Mouse (Mus musculus): Measurements from ENCODE around the gene Banp.

- TF ChIP-seq CTCF (IDR thresholded peaks at IDR 0.05; ENCODE audit: low read depth) (no peak), EP300 (IDR thresholded peaks at IDR 0.05; ENCODE audit: low read depth) (no peak)
Measured at GRCm38 (mm10) chr8:121946351-121946750, 3.2 kb upstream of the Banp start.

Data from heart, postnatal 0 days (tissue).